Mouse (Mus musculus) liver, embryonic 14.5 days (tissue): ENCODE results near the gene Magi1.

Experiments
- CTCF ChIP-seq: IDR thresholded peaks from 2 replicates; pipeline ENCODE4 v1.5.1; 2016; ENCODE audit warnings: antibody characterized with exemption, low read depth, control low read depth
- EP300 ChIP-seq: IDR thresholded peaks from 2 replicates; pipeline ENCODE4 v1.6.1; 2016; ENCODE audit warnings: antibody characterized with exemption, low read depth

- TF ChIP-seq CTCF (no peak), EP300 (no peak)
Observed at GRCm38 (mm10) chr6:94075228-94075627, 208.5 kb downstream of the Magi1 start.
